Mouse (Mus musculus): ENCODE results near the gene Klhl29. TPM values are rescaled to one million over a fixed set of nuclear protein-coding genes. Genes with fewer than 3 reads are reported as not detected.

Klhl29 gene
- total and polyA plus RNA-seq, 3 experiments: not detected

DNA sequence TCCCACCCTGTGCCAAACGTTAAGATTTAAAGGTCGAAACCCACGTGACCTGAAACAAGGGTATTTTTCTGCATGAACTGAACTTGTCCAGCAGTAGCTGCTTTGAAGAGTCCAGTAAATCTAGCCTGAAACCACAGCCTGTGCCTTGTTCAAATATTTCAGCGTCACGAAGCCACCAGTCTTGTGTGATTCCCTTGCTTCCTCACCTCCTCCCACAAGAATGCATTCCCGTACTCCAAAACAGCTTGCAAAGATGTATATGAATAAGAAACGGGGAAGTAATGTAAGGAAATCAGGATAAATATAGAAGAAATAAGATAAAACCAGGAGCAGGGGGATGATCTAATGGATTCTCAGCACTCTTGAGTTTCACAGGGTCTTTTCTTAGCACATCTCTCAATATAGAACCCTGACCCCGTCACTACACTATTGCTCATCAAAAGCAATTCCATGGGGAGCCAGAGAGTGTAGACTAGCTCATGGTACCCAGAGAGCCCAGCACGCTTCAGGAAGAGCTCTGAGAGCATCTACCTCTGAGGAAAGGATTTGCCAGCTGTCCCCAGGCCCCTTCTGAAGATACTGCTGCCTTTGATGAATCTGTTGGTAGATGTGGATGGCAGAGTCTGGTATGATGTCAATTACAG is 52.9 kb downstream of the Klhl29 start:
- H3K27me3 ChIP-seq (ENCODE audit: control insufficient read depth in 1 of 2, insufficient read depth in 2 of 2, low read length in 2 of 2): no peaks in the 10 kb centered on the region
- no peak overlapping the region for H3K9ac ChIP-seq (ENCODE audit: control insufficient read depth, low read depth, low read length, poor library complexity, severe bottlenecking)
- H3K9me3 ChIP-seq (replicated peaks; ENCODE audit: insufficient read depth, low read length): no peaks in the 10 kb centered on the region
- no peaks in the 10 kb centered on the region for H3K79me2 ChIP-seq (ENCODE audit: control insufficient read depth, insufficient read depth, low read length, poor library complexity)
- H3K4me3 ChIP-seq (ENCODE audit: control insufficient read depth in 1 of 2, insufficient read depth in 1 of 2, low read depth in 2 of 2, low read length in 2 of 2): no peak overlapping the region
- H3K27ac ChIP-seq (ENCODE audit: control insufficient read depth, low read depth, low read length): no peak overlapping the region
- H3K4me1 ChIP-seq (ENCODE audit: control insufficient read depth in 1 of 2, insufficient read depth in 2 of 2, low read length in 2 of 2): no peaks in the 10 kb centered on the region
- no peaks in the 10 kb centered on the region for H3K36me3 ChIP-seq (ENCODE audit: control insufficient read depth in 1 of 2, insufficient read depth in 2 of 2, low read length in 2 of 2)
- TF ChIP-seq RAD21 (IDR thresholded peaks at IDR 0.05; ENCODE audit: low read depth, low read length) (no peak), TBP (IDR thresholded peaks at IDR 0.05; ENCODE audit: low read depth, low read length) (no peak), GATA1 (IDR thresholded peaks at IDR 0.05; ENCODE audit: low read depth, low read length) (no peak), UBTF (IDR thresholded peaks at IDR 0.05; ENCODE audit: borderline replicate concordance, insufficient read depth, low read depth, low read length) (no peak), CTCF (IDR thresholded peaks at IDR 0.05 in 2 of 3, conservative IDR thresholded peaks at IDR 0.05 in 1 of 3; ENCODE audit: control insufficient read depth in 1 of 3, insufficient read depth in 1 of 3, low read depth in 2 of 3, low read length in 3 of 3, poor library complexity in 1 of 3, severe bottlenecking in 1 of 3) (no peak), MYB (IDR thresholded peaks at IDR 0.05; ENCODE audit: low read depth, low read length) (no peak), GABPA (IDR thresholded peaks at IDR 0.05; ENCODE audit: low read depth, low read length) (no peak), ZNF384 (IDR thresholded peaks at IDR 0.05; ENCODE audit: low read depth, low read length) (no peak), MEF2A (IDR thresholded peaks at IDR 0.05; ENCODE audit: extremely low read depth, insufficient replicate concordance, low read depth, low read length, poor library complexity, severe bottlenecking) (no peak), E2F4 (IDR thresholded peaks at IDR 0.05; ENCODE audit: borderline replicate concordance, low read depth, low read length) (no peak), HCFC1 (IDR thresholded peaks at IDR 0.05; ENCODE audit: low read depth, low read length) (no peak), NRF1 (IDR thresholded peaks at IDR 0.05; ENCODE audit: insufficient read depth, low read depth, low read length, poor library complexity, severe bottlenecking) (no peak), TAL1 (IDR thresholded peaks at IDR 0.05; ENCODE audit: low read length) (no peak), MAFK (IDR thresholded peaks at IDR 0.05; ENCODE audit: borderline replicate concordance, low read depth, low read length) (no peak), USF2 (IDR thresholded peaks at IDR 0.05; ENCODE audit: borderline replicate concordance in 1 of 2, insufficient read depth in 1 of 2, low read depth in 1 of 2, low read length in 2 of 2) (no peak), ZMIZ1 (IDR thresholded peaks at IDR 0.05; ENCODE audit: low read depth, low read length) (no peak), SIN3A (IDR thresholded peaks at IDR 0.05; ENCODE audit: low read length) (no peak), BHLHE40 (IDR thresholded peaks at IDR 0.05; ENCODE audit: borderline replicate concordance, low read depth, low read length) (no peak), ZKSCAN1 (IDR thresholded peaks at IDR 0.05; ENCODE audit: low read depth, low read length) (no peak)
- no peak for DNase-seq (ENCODE audit: low read depth, low spot score)

DNA sequence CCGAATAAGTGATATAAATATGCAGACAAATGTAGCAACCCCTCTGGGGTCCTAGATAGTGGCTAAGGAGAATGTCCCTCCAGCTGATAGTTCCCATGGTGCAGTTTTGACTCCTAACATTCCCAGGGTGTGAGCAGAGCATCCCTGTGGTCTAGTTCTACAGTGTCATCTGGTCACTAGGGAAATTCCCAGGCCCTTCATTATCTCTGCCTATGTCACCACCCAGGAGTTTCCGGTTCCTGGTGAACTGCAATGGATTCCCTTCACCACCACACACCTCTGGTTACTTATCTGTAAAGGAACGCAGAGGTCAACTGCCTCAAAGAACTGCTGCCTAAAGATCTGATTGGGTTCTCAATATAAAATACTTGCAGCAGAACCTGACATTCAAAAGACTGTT is 54.5 kb downstream of the Klhl29 start:
- no peak for DNase-seq (ENCODE audit: low read depth, low spot score)
- H3K27me3 ChIP-seq (ENCODE audit: control insufficient read depth in 1 of 2, insufficient read depth in 2 of 2, low read length in 2 of 2): no peaks in the 10 kb centered on the region
- H3K4me3 ChIP-seq (ENCODE audit: control insufficient read depth in 1 of 2, insufficient read depth in 1 of 2, low read depth in 2 of 2, low read length in 2 of 2): no peak overlapping the region
- H3K36me3 ChIP-seq (ENCODE audit: control insufficient read depth in 1 of 2, insufficient read depth in 2 of 2, low read length in 2 of 2): no peaks in the 10 kb centered on the region
- no peak overlapping the region for H3K9ac ChIP-seq (ENCODE audit: control insufficient read depth, low read depth, low read length, poor library complexity, severe bottlenecking)
- H3K4me1 ChIP-seq (ENCODE audit: control insufficient read depth in 1 of 2, insufficient read depth in 2 of 2, low read length in 2 of 2): no peaks in the 10 kb centered on the region
- H3K27ac ChIP-seq (ENCODE audit: control insufficient read depth, low read depth, low read length): no peak overlapping the region
- no peaks in the 10 kb centered on the region for H3K9me3 ChIP-seq (replicated peaks; ENCODE audit: insufficient read depth, low read length)
- no peaks in the 10 kb centered on the region for H3K79me2 ChIP-seq (ENCODE audit: control insufficient read depth, insufficient read depth, low read length, poor library complexity)
- no peak for TF ChIP-seq SMC3 (IDR thresholded peaks at IDR 0.05; ENCODE audit: low read depth, low read length)
- TF ChIP-seq ELF1 (IDR thresholded peaks at IDR 0.05; ENCODE audit: low read depth, low read length): no peak
- no peak for TF ChIP-seq NRF1 (IDR thresholded peaks at IDR 0.05; ENCODE audit: insufficient read depth, low read depth, low read length, poor library complexity, severe bottlenecking)
- no peak for TF ChIP-seq UBTF (IDR thresholded peaks at IDR 0.05; ENCODE audit: borderline replicate concordance, insufficient read depth, low read depth, low read length)
- TF ChIP-seq USF2 (IDR thresholded peaks at IDR 0.05; ENCODE audit: borderline replicate concordance in 1 of 2, insufficient read depth in 1 of 2, low read depth in 1 of 2, low read length in 2 of 2): no peak
- no peak for TF ChIP-seq MYB (IDR thresholded peaks at IDR 0.05; ENCODE audit: low read depth, low read length)
- TF ChIP-seq MAFK (IDR thresholded peaks at IDR 0.05; ENCODE audit: borderline replicate concordance, low read depth, low read length): no peak
- TF ChIP-seq JUND (IDR thresholded peaks at IDR 0.05; ENCODE audit: low read depth, low read length): no peak
- no peak for TF ChIP-seq MEF2A (IDR thresholded peaks at IDR 0.05; ENCODE audit: extremely low read depth, insufficient replicate concordance, low read depth, low read length, poor library complexity, severe bottlenecking)
- TF ChIP-seq CTCF (IDR thresholded peaks at IDR 0.05 in 2 of 3, conservative IDR thresholded peaks at IDR 0.05 in 1 of 3; ENCODE audit: control insufficient read depth in 1 of 3, insufficient read depth in 1 of 3, low read depth in 2 of 3, low read length in 3 of 3, poor library complexity in 1 of 3, severe bottlenecking in 1 of 3): no peak
- TF ChIP-seq MAX (IDR thresholded peaks at IDR 0.05; ENCODE audit: low read length): no peak
- no peak for TF ChIP-seq MYC (IDR thresholded peaks at IDR 0.05; ENCODE audit: low read depth, low read length)
- TF ChIP-seq GABPA (IDR thresholded peaks at IDR 0.05; ENCODE audit: low read depth, low read length): no peak
- TF ChIP-seq RCOR1 (IDR thresholded peaks at IDR 0.05; ENCODE audit: low read depth, low read length): no peak
- no peak for TF ChIP-seq POLR2A (IDR thresholded peaks at IDR 0.05; ENCODE audit: control insufficient read depth in 1 of 2, insufficient read depth in 1 of 2, low read depth in 1 of 2, low read length in 2 of 2, poor library complexity in 1 of 2)
- TF ChIP-seq KAT2A (conservative IDR thresholded peaks at IDR 0.05; ENCODE audit: low read depth, low read length): no peak
- no peak for TF ChIP-seq ZNF384 (IDR thresholded peaks at IDR 0.05; ENCODE audit: low read depth, low read length)
- TF ChIP-seq CHD1 (IDR thresholded peaks at IDR 0.05; ENCODE audit: low read depth, low read length): no peak
